Mouse (Mus musculus) lung, postnatal 4 days (tissue): ENCODE measurements around the gene Vps8.
A peak's percentile ranks its signal among the peaks of the same experiment; 100 is the strongest.

Source experiments
- DNase-seq, 2 experiments: peaks; one replicate each; pipeline ENCODE4 v3.0.0; 2021

Gene Vps8

DNA sequence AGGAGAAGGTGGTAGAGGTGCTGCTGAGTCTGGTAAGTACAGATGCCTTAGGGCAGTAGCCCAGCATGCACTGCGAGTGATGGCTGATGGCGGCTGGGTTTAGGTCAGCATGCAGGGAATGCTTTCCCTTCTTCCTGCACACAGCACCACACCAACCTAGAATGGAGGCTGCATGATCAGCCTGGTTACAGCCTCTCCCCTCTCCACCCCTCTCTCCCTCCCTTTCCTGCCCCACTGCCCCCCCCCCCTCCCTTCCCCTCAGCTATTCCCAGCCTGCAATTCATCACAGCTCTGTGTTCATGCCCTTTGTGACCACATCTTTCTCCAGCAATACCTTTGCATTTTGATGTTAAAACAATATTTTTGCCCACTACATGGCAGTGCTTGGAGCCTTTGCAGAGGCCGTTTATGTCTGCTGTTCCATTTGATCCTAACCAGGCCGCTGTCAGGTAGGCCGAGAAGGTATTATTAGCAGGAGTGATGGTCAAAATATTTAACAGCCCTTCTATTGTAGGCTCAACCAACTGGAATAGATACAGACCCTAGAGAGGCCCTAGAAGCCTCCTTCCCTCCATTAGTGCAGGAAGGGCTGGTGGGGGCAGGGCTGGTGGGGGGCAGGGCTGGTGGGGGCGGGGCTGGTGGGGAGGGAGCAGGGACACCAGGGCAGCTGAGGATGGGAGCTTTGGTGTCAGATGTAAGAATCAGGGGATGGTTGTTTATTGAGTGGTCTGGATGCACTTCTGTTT lies 17.5 kb upstream of the Vps8 start:
- DNase-seq: no peak

DNA sequence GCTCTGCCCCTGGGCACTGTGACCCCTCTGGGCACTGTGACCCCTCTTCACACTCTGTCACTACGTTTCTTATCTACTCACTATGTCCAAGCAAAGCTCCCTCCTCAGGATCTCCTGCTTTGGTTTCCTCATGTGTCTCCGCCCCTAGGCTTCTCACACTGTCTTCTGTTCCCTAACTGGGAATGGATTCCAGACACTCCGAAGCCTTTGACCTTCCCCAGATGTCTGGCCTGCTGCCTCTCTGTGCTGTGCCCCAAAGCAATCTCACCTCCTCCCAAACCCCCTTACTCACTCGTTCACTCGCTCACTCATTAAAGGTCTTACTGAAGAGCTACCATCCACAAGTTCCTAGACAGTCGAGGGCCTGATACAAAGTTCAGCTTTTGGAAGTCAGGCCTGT lies 16.8 kb upstream of the Vps8 start:
- DNase-seq: no peak

DNA sequence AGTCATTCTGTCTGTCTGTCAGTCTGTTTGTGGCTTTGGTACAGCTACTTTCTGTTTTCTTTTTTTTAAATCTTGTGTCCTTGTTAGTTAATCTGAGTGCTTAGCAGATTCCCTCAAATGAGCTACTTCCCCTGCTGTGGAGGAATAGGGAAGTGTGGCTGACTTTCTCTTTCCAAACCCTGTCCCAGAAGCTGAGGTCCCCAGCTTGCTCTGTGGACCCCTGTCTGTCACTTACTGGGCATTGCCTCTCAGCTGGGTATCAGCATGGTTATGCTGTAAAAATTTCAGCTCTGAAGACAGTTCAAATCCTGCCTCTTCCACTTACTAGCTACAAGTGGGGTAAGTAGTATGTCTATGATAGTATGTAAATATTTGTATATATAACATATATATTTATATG lies 11.1 kb upstream of the Vps8 start:
- no peak for DNase-seq

DNA sequence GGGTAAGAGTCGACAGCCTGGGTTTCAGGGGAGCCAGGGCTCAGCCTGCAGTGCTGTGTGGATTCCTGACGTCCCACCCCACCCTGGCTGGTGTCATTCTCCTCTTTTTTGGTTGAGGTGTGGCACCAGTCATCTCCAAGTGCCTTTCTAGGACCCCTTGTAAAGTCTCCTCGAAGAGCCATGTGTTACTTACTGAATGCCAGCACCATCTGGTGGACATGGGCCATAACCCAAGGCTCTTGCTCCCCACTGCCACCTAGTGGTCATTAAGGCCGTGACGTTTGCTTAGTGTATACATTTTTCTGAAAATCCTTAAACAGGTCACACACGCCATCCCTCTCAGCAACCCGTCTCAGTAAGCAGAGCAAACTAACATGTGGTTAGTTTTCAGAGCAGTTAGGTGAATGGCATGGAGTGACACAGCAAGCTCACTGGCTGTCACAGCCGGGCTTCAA lies 10.3 kb upstream of the Vps8 start:
- peak; percentile 74 to 82 for DNase-seq

DNA sequence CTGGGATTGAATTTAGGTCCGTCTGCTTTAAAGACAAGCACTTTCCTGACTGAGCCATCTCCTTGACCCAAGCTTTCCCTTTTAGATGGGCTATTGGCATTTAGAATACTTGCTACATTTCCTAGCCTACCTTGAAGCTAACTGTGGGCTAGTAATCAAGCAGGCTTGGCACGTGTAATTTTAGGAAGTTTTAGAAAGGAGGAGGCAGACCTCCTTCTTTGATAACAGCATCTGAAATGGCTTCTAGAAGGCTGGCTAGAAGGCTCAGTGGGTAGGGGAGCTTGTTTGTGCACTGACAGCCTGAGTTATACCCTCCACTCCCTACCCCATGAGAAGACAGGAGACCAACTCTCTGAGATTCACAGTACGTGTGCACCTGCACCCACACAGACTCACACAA lies 9.1 kb upstream of the Vps8 start:
- no peak for DNase-seq

DNA sequence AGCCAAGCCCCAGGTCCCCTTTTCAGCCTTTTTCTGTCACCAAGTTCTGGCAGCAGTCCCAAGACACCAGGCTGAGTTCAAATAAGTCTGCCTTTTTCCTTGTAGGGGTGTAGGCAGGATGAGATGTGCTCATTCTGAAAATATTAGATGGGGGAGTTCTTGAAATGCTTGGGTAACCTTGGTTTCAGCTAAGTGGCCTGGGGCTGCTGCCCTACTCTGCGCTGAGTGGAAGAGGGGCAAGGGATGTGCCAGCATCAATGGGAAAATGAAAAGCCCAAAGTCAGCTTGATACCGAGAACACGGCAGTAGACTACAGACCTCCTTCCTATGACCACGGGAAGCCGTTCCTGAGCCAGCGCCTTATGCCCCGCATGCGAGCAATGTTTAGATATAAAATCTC lies 7.8 kb upstream of the Vps8 start:
- DNase-seq: no peak

DNA sequence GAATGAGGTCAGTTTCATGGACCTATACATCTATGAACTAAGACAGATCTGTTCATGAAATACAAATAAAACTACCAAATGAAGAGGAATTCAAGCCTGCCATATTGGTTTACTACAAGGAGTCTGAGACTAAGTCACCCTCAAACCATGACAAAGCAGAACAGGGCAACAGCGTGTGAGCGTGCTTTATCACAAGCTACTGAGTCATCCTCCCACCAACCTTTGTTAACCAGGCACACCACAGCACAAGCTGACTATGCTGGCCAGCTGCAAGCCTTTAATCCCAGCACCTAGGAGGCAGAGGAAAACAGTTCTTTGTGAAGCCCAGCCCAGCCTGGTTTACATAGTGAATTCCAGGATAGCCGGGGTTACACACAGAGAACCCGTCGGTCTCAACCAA lies 4.9 kb upstream of the Vps8 start:
- no peak for DNase-seq

DNA sequence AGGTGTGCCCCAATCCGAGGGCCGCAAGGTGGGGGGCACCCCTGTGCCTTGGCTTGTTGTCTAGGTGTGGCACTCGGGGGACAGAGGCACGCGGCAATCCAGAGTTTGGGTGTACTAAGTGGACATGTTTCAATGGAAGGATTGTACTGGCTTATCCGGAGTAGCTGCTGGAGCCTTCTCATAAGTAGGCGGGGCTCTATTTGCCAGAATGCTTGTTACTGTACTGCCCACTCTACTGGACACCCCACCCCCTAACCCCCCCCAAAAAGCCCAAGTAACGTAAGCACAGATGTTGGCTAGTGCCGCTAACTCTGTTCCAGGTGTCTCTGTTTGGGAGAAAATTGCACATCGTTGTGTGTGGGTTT lies 610 bp downstream of the Vps8 start:
- no peak for DNase-seq

DNA sequence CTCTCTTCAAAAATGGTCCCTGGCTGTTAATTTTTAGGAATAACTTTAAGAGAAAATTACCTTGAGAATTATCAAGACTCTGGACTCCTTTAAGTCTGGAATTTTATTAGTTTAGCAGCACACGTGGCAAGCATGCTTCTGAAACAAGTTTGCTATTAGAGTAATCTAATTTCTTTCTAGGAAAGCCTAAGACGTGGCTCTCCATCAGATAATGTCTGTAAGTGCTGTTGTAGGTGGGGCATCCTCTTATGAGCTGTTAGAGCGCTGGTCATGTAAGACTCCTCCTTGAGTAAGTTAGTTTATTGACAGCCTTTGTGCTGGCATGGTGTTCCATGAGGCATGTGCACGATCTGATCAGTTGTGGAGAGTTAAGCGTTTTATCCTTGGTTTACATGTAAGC lies 5.2 kb downstream of the Vps8 start:
- no peak for DNase-seq

DNA sequence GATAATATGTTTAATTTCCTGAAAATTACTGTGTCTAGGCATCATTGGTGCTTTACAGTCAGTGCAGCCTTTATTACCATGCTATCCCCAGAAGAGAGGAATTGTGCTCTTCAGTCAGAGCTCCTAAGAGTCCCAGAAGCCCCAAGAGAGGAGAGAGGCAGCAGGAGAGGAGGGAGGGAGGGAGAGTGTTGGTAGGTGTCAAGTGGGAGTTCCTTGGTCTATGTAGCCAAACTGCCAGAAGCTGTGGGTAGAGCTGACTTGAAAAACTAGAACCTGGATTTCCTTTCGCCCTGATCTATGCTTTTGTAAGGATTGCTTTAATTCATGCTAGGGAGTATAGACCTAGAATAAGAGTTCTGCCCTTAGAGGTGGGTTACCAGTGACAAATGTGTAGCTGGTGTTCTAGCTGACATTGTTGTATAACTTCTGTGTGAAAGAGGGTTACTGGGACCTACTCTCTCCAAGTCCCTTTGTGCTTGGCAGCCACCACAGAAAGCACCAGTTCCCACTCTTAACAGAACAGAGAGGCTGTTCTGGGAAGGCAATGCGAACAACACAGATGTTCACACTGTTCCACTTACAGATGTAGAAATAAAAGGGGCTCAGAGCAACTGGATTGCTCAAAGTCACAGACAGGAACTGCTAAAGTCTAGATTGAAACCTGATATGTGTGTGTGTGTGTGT lies 7.6 kb downstream of the Vps8 start:
- no peak for DNase-seq

DNA sequence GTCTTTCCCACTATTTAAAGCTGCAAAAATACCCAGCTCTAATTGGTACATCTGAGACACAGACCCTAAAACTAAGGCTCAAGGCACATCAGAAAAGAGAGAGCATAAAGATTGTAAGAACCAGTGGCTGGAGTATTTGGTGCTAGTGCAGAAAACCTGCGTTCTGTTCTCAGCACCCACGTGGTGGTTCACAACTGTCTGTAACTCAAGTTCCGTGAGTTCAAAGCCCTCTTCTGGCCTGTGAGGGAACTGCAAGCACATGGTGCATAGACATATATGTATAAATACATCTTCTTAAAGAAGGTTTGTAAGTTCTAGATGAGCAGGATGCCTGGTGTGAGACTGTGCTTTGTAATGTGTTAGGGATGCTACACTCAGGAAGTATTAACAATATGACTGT lies 8.7 kb downstream of the Vps8 start:
- no peak for DNase-seq

DNA sequence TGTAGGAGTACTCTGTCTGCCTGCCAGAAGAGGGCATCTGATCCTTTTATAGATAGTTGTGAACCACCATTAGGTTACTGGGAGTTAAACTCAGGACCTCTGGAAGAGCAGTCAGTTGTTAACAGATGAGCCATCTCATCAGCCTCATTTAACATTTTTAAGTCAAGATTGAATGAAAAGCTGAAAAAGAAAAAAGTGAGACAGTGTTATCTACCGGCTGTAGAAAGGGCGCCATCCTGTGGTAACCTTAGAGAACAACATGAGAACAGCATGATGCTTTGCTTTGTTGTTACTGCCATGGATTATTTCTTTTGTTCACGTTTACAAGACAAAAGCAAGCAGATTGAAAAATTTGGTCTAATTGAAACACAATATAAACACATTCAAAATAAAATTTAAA lies 10.6 kb downstream of the Vps8 start:
- no peak for DNase-seq

DNA sequence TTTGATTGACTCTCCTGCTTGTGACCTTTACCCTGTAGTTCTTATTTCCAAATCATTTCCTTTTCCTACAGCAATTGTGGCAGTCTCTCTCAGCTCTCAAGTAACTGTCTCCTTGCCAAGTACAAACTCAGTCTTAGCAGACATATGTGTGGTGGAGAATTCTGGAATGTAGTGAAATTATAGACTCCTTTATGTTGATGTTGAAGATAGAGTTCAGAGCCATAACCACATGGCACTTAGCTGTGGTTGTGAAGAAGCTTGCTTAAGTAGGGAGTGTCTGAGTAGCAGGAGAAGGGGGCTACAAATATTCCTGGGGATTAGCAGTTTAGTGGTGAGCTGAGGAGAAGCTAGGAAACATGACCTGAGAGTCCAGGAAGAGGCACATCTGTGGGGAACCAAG lies 18.1 kb downstream of the Vps8 start:
- DNase-seq: no peak

DNA sequence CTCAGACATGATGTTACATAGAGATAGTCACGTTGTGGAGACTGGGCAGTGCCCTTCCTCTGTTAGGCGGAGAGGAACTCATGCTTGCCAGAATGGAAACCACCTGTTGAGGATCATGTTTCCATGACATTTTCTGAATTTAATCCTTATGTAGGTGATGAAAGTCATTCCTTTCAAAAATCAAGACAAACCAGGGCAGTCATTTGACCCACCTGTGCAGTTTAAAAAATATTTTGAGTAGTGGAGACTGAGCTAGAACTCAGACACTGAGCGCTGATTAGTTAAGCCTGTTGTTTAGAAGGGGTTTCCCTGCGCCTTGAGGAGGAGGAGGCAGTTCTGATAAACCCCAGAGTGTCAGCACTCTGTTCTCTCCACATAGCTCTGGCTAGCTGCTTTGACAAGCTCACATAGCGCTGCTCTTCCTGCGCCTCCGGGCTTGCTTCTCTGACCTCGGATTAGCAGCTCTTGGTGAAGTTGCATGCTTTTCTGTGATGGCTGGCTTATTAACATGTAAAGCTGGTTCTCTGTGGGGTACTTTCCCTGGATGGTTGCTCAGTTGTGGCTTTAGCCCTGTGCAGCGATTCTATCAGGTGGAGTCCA lies 22.2 kb downstream of the Vps8 start:
- no peak for DNase-seq

DNA sequence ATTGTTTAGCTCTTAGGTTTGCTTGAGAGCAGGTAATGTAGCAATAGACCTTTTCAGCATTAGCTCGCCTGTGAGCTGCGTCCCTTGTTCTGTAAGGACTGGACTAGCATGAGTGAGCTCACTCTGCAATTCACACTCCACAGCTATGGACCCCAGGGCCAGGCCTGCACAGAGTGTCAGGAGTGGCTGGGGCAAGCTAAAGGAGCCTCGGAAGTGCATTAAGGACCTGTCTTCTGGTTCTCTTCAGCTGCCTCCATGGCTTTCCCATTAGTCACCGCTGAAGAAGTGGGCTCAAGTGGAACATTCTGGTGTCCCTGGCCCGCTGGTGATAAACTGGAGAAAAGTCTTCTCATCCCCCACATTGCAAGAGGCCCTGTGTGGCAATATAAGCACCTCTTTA lies 24.5 kb downstream of the Vps8 start:
- DNase-seq: peak in 1 of 2 experiments; percentile 44

DNA sequence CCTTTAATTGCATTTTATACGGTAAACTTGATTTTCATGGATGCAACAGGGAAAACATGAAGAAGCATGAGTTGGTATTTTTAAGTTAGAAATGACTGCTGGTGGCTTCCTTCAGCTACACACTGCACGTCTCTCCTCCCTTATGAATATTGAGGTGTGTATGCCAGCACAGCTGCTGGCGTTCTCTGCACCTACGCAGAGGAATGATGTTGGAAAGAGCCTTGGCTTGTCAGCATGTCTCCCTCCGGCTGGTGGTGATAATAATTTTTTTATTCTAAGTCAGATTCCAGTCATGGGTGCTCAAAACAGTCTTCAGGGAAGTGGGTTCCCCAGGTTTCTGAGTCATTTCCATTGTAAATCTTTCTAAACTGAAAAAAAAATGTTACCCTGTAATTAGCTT lies 25.5 kb downstream of the Vps8 start:
- no peak for DNase-seq

DNA sequence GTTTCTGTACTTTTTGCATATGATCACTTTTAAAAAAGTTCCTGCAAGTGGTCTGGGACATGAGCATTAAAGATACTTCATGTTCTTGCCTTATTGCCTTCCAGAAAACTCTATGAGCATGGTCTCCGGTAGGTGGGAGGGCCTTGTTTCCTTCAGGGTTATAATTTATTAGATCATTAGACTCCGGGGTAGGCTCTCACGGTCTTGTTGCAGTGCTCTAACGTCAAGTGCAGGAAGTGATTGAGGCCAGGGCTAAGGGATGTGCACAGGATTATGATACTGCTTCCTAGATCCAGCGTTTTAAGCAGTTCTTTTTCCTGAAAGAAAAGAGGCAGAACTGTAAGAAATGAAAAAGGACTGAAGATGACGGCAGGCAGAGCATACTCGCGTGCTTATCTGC lies 27.0 kb downstream of the Vps8 start:
- DNase-seq: no peak

DNA sequence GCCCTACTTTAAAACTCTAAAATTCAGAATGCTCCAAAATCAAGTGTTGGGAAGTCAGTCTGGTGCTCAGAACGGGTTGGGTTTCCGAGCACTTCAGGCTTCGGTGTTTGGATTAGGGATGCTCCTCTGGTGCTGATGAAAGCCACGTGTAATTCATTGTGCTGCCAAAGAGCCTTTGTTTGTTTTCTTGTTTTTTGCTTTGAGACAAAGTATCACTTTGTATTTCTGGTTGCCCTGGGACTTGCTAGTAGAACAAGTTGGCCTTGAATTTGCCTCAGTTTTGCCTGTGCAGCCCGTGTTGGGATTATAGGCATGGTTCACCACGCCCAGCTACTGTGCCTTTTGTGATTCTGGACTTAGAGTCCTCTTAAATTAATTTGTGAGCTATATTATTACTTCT lies 29.7 kb downstream of the Vps8 start:
- DNase-seq: no peak

DNA sequence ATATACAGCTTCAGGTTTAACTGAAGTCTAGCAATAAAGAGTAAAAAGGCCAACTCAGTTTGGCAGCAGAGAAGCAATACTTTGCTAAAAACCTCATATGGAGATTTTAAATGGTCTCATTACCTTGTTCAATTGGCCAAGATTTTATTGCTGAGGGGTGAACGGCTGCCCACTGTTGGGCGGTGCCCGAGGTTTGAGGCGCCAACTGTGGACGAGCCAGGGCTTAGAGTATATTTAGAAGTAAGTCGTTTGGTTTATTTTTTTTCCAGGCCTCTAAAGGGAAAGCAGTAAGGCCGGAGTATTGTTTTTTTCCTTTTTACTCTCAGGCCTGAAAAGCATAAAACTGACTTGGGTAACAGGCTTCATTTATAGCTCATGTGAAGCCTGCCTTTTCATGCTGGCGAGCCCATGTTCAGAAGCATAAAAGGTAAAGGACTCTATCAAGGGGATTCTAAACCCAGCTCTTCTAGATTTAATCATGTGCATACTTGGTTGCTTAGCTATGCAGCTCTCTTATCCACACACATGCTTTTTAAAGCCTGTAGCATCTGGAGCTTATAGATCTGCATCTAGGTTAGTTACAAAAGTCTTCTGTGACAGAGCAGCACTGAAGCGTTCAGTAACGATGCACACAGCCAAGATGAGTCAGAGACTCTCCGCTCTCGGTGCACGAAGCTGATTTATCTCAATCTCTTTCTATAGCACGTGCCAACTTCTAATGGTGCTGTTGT lies 34.9 kb downstream of the Vps8 start:
- DNase-seq: no peak

DNA sequence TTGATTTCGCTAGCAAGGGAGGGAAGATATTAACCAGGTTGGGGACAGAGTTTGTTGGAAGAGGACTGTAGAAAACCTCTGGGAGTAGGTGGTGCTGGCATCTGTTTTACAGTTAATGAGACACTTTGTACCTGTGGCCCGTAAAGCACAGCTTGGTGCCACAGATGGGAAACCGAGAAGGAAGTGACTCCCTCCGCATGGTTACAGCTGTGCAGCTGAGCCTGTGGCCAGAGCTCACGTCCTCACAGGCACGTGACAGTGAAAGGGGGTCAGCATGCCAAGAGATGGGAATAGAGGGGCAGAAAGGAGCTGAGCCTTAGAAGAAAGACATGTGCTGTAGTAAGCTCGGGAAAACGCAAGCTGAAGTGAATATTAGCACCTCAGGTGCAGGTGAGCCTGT lies 43.0 kb downstream of the Vps8 start:
- no peak for DNase-seq

DNA sequence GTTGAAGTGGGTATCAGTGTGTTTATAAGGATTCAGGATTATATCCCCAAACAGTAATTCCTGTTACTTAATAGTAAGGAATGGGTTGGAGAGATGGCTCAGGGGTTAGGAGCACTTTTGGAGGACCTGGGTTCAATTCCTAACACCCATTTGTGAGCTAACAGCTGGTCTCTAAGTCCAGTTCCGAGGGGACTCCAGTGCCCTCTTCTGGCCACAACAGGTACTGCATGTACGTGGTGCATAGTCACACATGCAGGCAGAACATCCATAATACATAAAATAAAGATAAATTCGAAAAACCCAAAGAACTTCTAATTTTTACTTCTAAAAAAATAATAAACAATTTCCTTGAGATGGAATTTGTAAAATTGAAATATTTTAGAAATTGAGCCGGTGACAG lies 47.5 kb downstream of the Vps8 start:
- DNase-seq: peak in 1 of 2 experiments; percentile 22

DNA sequence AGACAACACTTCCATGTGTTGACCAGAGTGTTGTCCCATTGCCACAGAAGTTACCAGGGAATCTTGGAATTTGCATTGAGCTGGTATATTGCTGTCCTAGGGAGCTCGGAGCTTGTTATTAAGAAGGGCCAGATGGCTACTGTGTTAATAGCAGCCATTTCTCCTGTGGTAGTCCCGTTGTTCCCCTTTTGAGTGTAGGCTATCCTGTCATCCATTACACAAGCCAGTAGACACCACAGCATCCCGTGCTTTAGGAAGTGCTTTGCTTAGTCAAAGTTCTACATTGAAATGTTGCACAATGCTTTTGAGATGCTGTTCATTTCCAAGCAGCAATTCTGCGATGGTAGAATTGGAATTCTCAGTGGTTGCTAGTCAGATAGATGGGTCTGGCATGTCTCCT lies 54.2 kb downstream of the Vps8 start:
- DNase-seq: no peak

DNA sequence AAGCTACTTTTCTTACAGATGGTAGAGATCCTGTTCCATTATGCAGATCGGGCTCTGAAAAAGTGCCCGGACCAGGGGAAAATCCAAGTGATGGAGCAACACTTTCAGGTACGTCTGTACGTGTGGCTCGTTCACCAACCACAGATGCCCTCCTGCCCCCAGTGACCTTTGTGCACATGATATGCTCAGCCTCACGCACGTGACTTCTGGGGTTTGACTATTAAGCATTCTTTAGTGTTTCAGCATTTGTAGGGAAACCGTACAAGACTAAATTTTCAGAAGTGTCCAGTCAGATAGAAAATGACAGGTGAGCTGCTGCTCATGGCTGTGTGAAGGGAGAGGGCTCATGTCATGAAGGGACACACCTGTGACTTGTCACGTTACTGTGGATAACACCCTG lies 55.5 kb downstream of the Vps8 start:
- DNase-seq: no peak

DNA sequence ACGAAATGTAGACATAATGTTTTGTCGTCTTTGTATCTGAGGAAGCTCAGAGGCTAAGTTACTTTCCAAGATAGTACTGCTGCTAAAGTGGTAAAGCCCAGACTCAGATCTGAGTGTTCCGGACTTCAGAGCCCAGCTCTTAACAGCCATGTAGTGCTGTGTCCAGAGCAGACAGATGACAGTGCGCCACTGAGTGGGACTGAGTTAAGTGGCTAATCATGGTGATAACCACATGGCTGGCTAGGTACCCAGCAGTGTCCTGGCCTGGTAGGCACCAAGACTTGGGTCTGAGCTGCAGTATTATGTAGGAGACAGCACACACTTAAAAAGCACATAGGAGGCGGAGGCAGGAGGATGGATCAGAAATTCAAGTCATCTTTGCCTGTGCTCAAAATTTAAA lies 60.9 kb downstream of the Vps8 start:
- no peak for DNase-seq
